Mouse (Mus musculus) urinary bladder, postnatal 25 days (tissue): ENCODE results near the gene Doxl2.

ENCODE experiments used
- DNase-seq: peaks from one replicate; pipeline ENCODE4 v3.0.0; 2022; ENCODE audit warnings: low spot score

Gene Doxl2

GRCm38 (mm10) chr6:49009665-49010064, 34.9 kb downstream of the Doxl2 start:
- DNase-seq, result no peak

GRCm38 (mm10) chr6:49011191-49011590, 36.4 kb downstream of the Doxl2 start:
- no peak for DNase-seq

DNA sequence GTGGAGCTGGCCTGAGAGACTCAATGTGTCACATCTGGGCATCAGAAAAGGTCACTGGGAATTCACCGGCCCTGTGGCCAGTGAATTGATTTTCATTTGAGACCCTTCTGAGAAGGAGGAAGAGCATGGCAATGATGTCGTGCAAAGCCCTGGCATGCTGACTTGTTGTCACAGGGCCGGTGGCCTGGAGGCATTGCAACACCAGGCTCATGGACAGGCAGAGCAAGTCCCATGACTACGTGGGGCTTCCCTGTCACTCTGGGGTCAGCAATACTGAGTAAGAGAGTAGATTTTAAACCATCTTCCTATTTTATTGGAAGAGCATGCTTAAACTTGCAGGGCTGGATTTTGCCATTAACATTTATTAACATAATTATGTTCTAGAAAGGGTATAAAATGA, 38.3 kb downstream of the Doxl2 start:
- DNase-seq, result no peak

DNA sequence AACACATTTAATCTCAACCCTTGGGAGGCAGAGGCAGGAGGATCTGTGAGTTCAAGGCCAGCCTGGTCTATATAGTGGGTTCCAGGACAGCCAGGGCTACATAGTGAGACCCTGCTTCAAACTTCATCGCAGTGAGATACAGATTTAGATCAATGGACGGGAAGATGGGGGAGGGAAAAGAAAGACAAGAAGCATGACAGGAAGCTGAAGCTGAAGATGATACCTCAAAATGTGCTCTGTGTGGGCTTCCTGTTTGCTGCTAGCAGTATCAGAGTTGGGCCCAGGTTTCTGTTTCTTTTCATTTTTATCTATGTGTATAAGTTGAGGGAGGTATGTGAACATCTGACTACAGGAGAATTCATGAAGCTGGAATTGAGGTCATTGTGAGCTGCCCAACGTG, 38.7 kb downstream of the Doxl2 start:
- DNase-seq, result no peak

- DNase-seq, result no peak
These were observed 42.4 kb downstream of the Doxl2 start for GRCm38 (mm10) chr6:49017150-49017549.

DNA sequence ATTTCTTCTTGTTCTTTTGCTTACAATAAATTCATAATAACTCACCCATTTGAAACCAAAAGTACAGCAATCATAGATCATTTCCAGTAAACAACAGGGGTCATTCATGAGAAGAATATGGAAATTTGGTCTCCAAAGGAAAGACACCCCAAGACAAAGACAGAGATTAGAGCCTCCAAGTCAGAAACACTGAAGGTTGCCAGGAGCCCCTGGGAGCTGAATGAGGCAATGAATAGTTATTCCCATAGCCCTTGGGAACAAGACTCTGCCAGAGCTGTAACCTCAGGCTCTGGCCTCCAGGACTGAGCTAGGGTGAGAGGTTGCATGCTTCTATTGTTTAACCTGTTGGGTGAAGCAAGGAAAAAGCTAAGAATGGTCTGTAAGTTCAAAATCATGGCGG, 44.6 kb downstream of the Doxl2 start:
- no peak for DNase-seq

DNA sequence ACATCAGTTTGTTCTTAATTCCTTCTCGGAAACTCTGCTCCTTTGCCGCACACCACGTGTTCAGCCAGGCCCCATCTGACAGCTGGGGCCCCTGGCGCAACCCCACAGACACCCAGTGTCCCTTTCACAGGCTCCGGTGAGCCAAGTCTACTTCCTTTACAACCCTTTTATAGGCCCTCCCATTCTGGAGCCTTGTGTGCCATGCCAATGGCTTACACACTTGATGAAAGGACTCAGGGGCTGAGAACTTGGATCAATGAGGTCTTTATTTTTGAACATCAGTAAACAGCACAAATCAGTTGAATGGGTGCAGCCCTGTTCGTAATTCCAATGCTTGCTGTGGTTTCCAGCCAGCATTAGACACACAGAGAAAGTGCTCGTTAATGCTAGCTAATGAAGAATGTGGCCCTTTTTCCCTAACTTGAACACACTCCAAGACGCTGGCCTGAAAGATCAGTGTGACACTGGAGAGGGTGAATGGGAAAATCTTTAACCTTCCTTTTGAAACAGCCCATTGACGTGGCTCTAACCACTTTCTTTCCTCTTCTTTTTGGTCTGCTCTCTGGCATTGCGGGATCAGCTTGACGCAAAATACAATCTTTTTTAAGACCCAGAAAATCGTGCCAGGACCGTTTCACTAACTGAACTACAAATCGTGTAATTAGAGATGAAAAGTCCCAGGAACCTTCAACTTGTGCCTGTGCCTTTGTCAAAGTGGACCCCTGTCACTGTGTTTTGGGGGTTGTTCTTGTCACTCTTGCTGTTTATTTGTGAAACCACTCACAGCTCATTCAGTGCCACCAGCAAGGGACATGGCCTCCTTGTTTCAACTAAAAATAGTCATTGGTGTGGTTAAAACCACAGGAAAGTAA, 46.6 kb downstream of the Doxl2 start:
- DNase-seq, result no peak

- no peak for DNase-seq
These were observed 47.6 kb downstream of the Doxl2 start for GRCm38 (mm10) chr6:49022384-49022783.

GRCm38 (mm10) chr6:49023315-49023714, 48.6 kb downstream of the Doxl2 start:
- DNase-seq, result no peak

DNA sequence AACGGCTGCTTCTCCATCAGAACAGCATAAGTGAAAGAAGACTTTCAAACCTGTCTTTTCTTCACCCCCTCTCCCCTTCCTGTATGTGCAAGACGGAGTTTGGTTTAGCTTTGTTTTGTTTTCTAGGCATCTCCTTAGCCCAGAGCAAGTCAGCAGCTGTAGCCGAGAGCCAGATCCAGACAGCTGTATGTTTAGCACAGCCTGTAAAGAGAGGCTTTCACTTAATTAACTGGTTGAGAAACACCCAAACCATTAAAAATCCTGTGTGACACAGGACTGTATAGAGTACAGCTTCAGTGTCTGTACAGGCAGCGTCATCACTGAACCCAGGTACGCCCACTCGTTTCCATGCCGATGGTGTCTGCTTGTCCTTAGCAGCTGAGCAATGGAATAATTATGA, 50.5 kb downstream of the Doxl2 start:
- DNase-seq, result no peak

DNA sequence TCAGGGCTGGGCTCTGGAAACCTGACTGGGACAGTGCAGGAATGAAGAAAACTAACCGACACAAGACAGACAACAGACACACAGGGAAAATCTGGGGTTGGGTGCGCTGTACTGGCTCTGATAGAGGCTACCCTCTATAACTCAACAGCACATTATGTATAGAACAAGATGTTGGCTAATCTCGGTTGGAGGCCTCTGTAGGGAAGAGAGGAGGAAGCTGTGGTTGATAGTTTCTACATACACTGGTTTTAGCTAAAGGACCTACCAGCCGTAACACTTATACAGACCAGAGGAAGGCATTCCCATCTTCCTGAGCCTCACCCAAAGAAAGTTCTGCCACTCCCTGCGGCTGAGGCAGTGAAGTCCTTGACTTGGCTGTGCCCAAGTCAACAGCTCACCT, 51.7 kb downstream of the Doxl2 start:
- DNase-seq, result no peak

DNA sequence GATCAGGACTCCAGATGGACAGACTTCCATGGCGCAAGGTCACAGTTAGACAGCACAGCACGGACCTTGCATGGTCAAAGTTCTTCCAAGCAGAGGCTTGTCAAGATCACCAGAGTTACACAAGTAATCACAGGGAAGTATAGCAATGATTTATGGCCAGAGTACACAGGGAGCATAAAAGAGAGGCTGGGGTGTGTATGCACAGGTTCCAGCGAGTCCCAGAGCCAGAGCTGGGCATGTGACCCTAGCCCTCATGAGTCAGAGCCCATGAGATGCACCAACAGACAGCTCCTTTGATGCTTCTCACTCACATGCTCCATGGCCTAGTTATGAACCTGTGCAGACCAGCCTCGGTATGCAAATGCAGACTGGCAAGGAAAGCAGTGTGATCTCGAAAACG, 53.3 kb downstream of the Doxl2 start:
- no peak for DNase-seq
